Mouse (Mus musculus) kidney, postnatal 10 days (tissue): ENCODE measurements around the gene Ntf5.

Source experiments
- DNase-seq: peaks from one replicate; pipeline ENCODE4 v3.0.0; 2021; ENCODE audit warnings: mixed read lengths

The Ntf5 gene

GRCm38 (mm10) chr7:45463987-45464778 lies 50.7 kb downstream of the Ntf5 start:
- no peak for DNase-seq

GRCm38 (mm10) chr7:45465112-45465511 lies 51.6 kb downstream of the Ntf5 start:
- DNase-seq: no peak

GRCm38 (mm10) chr7:45465549-45465948 lies 52.1 kb downstream of the Ntf5 start:
- DNase-seq: peak; percentile 48

GRCm38 (mm10) chr7:45466283-45467089 lies 53.0 kb downstream of the Ntf5 start, which contains the start of gene Bax:
Bax (minus strand) TSS chr7:45466898.
- peak; percentile 98 for DNase-seq
